Mouse (Mus musculus): ENCODE measurements around the gene Aqr. TPM values are rescaled to one million over a fixed set of nuclear protein-coding genes. Genes with fewer than 3 reads are reported as not detected.
A peak's percentile ranks its signal among the peaks of the same experiment; 100 is the strongest.

The Aqr gene
- polyA plus RNA-seq, 1 experiment from 2014 or later: 44.9 TPM

DNA sequence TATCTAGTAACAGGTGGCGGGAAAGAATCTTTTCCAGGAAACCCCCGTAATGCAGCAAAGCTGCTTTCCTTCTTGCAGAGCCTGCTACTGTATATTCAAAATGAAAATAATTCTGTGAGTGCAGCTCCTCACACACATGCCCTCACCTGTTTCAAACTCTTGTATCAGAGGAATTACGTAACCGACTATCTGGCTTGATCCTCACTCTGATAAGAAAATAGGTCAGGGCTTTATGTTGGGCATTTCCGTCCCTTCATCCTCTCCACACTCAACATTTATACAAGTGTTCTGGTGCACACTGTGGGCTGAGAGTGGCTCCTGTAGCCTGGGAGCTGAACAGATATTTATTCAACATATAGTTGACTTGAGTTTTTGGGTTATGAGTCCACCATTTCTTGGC is 87.7 kb downstream of the Aqr start:
- Histone ChIP-seq H3K4me1 (ENCODE audit: control insufficient read depth, insufficient read depth, low read length) (no peaks in the 10 kb centered on the region), H3K4me3 (ENCODE audit: low read depth, low read length) (no peak overlapping the region), H3K36me3 (ENCODE audit: control insufficient read depth, insufficient read depth, low read length) (peaks cover 52% of the 10 kb centered on the region), H3K9me3 (ENCODE audit: control insufficient read depth, low read length) (no peaks in the 10 kb centered on the region), H3K4me2 (ENCODE audit: low read depth, low read length) (no peak overlapping the region), H3K9ac (ENCODE audit: low read depth, low read length) (no peak overlapping the region), H3K27ac (replicated peaks; ENCODE audit: low read depth, low read length) (no peak overlapping the region), H3K27me3 (replicated peaks; ENCODE audit: control insufficient read depth, insufficient read depth, low read length) (no peaks in the 10 kb centered on the region)
- 91% methylated on average over 5 of the region's 5 CpGs for WGBS
- no peak for DNase-seq (ENCODE audit: low spot score)
- no peak for ATAC-seq (ENCODE audit: low read depth)

DNA sequence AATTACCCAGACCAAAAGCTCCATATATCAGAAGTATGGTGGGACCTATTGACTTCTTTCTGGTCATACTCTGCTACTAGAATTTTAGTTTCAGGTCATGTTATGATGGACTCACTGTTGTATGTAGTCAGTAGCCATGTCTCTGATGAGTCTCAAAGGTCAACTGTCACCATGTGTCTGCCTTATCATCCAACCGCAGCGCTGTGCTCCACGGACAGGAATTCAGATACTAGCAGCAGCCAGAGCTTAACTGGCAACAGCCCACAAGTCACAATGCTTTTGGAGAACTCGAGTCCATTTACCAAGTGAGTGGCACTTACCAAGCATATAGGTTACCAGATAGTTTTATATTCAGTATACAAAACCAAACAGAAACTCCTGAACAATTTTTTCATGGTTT is 89.2 kb downstream of the Aqr start:
- no peaks in the 10 kb centered on the region for H3K27me3 ChIP-seq (replicated peaks; ENCODE audit: control insufficient read depth, insufficient read depth, low read length)
- DNase-seq (ENCODE audit: low spot score): no peak
- no peak overlapping the region for H3K27ac ChIP-seq (replicated peaks; ENCODE audit: low read depth, low read length)
- peaks cover 41% of the 10 kb centered on the region for H3K36me3 ChIP-seq (ENCODE audit: control insufficient read depth, insufficient read depth, low read length)
- no peak for ATAC-seq (ENCODE audit: low read depth)
- no peaks in the 10 kb centered on the region for H3K9me3 ChIP-seq (ENCODE audit: control insufficient read depth, low read length)
- WGBS: 94% methylated on average over 4 of the region's 4 CpGs
- H3K4me1 ChIP-seq (ENCODE audit: control insufficient read depth, insufficient read depth, low read length): no peaks in the 10 kb centered on the region
- H3K4me3 ChIP-seq (ENCODE audit: low read depth, low read length): no peak overlapping the region
- H3K4me2 ChIP-seq (ENCODE audit: low read depth, low read length): no peak overlapping the region
- H3K9ac ChIP-seq (ENCODE audit: low read depth, low read length): no peak overlapping the region

DNA sequence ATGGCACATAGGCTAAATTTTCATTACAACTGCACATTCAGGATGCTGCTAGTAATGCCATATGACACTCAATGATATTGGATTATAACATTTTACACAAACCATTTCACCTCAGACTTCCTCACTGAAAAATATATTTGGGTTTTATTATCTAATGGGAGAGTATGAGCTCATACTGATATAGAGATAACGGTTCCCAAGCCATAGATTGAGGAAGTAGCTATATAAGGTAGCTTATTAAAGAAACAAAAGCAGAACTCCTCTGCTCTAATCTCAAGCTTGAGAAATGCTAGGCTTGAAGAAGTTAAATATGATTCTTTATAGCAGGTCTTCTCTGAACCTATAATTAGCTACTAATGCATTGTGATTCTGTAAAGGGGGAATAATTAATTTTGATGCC is 90.3 kb downstream of the Aqr start:
- WGBS: 87% methylated on average over 1 of the region's 1 CpGs
- no peak overlapping the region for H3K4me3 ChIP-seq (ENCODE audit: low read depth, low read length)
- ATAC-seq (ENCODE audit: low read depth): no peak
- DNase-seq (ENCODE audit: low spot score): no peak
- peaks cover 31% of the 10 kb centered on the region for H3K36me3 ChIP-seq (ENCODE audit: control insufficient read depth, insufficient read depth, low read length)
- H3K4me2 ChIP-seq (ENCODE audit: low read depth, low read length): no peak overlapping the region
- no peaks in the 10 kb centered on the region for H3K9me3 ChIP-seq (ENCODE audit: control insufficient read depth, low read length)
- H3K4me1 ChIP-seq (ENCODE audit: control insufficient read depth, insufficient read depth, low read length): no peaks in the 10 kb centered on the region
- H3K27ac ChIP-seq (replicated peaks; ENCODE audit: low read depth, low read length): no peak overlapping the region
- H3K9ac ChIP-seq (ENCODE audit: low read depth, low read length): no peak overlapping the region
- no peaks in the 10 kb centered on the region for H3K27me3 ChIP-seq (replicated peaks; ENCODE audit: control insufficient read depth, insufficient read depth, low read length)

DNA sequence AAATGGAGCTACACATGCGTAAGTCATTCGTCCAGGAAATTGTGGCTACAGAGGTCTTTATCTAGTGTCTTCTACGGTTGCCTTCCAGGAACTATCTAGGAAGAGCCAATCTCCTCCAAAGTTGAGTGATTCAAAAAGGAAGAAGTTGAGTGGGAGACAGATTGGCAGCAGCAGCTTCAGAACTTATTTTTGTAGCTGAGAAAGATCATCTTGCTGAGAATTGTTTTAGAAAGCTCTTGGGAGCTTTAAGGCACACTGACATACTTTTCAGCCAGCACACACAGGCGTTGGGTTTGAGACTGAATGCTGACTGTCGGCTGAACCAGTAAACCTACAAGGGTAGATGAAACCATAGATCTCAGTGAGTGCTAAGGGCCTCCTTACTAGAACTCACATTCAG is 91.5 kb downstream of the Aqr start:
- Histone ChIP-seq H3K27ac (replicated peaks; ENCODE audit: low read depth, low read length) (no peak overlapping the region), H3K27me3 (replicated peaks; ENCODE audit: control insufficient read depth, insufficient read depth, low read length) (no peaks in the 10 kb centered on the region), H3K4me1 (ENCODE audit: control insufficient read depth, insufficient read depth, low read length) (no peaks in the 10 kb centered on the region), H3K4me3 (ENCODE audit: low read depth, low read length) (no peak overlapping the region), H3K36me3 (ENCODE audit: control insufficient read depth, insufficient read depth, low read length) (peaks cover 20% of the 10 kb centered on the region), H3K9ac (ENCODE audit: low read depth, low read length) (no peak overlapping the region), H3K4me2 (ENCODE audit: low read depth, low read length) (no peak overlapping the region), H3K9me3 (ENCODE audit: control insufficient read depth, low read length) (no peaks in the 10 kb centered on the region)
- WGBS: 83% methylated on average over 5 of the region's 5 CpGs
- ATAC-seq (ENCODE audit: low read depth) (no peak), DNase-seq (ENCODE audit: low spot score) (no peak)

DNA sequence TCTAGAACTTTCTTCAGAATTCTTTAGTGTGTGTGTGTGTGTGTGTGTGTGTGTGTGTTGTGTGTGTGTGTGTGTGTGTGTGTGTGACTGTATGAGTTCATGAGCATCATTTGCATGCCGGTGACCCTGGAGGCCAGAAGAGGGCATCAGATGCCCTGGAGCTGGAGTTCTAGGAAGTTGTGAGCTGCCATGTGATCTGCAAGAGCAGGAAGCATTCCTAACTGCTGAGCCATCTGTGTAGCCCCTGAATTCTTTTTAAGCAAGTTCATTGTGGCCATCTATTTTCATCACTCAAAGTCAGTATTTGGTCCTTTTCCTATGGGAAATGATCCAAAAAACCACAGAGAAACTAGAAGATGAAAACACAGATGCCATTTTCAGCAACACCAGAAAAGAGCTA is 92.1 kb downstream of the Aqr start:
- H3K27ac ChIP-seq (replicated peaks; ENCODE audit: low read depth, low read length): no peak overlapping the region
- DNase-seq (ENCODE audit: low spot score) (no peak), ATAC-seq (ENCODE audit: low read depth) (no peak)
- WGBS: 95% methylated on average over 1 of the region's 1 CpGs
- H3K4me3 ChIP-seq (ENCODE audit: low read depth, low read length): no peak overlapping the region
- peaks cover 13% of the 10 kb centered on the region for H3K36me3 ChIP-seq (ENCODE audit: control insufficient read depth, insufficient read depth, low read length)
- no peak overlapping the region for H3K9ac ChIP-seq (ENCODE audit: low read depth, low read length)
- H3K4me1 ChIP-seq (ENCODE audit: control insufficient read depth, insufficient read depth, low read length): no peaks in the 10 kb centered on the region
- no peaks in the 10 kb centered on the region for H3K27me3 ChIP-seq (replicated peaks; ENCODE audit: control insufficient read depth, insufficient read depth, low read length)
- H3K9me3 ChIP-seq (ENCODE audit: control insufficient read depth, low read length): no peaks in the 10 kb centered on the region
- H3K4me2 ChIP-seq (ENCODE audit: low read depth, low read length): no peak overlapping the region

DNA sequence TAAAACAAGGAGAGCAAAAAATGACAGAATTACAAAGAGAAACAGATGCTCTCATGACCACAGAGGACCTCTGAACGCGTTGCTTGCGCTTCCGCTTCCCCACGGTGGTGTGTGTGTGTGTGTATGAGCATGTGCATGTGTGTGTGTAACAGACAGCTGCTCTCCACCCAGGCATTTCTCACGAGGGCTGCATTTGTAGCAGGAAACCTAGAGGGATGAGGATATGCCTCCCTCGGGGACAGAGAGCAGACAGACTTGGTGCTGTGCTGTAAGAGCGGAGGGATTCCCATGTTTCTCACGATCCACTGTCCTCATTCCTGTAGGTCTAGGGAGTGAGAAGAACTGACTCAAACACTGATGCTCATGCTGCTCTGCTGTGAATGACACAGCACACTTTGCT is 93.2 kb downstream of the Aqr start:
- 0 out of 2 replicates have a peak, but pooled peaks cover 4% of the 10 kb centered on the region for H3K36me3 ChIP-seq (ENCODE audit: control insufficient read depth, insufficient read depth, low read length)
- no peak overlapping the region for H3K9ac ChIP-seq (ENCODE audit: low read depth, low read length)
- H3K4me1 ChIP-seq (ENCODE audit: control insufficient read depth, insufficient read depth, low read length): no peaks in the 10 kb centered on the region
- no peaks in the 10 kb centered on the region for H3K27me3 ChIP-seq (replicated peaks; ENCODE audit: control insufficient read depth, insufficient read depth, low read length)
- no peaks in the 10 kb centered on the region for H3K9me3 ChIP-seq (ENCODE audit: control insufficient read depth, low read length)
- no peak overlapping the region for H3K27ac ChIP-seq (replicated peaks; ENCODE audit: low read depth, low read length)
- no peak overlapping the region for H3K4me3 ChIP-seq (ENCODE audit: low read depth, low read length)
- 60% methylated on average over 9 of the region's 9 CpGs for WGBS
- ATAC-seq (ENCODE audit: low read depth) (peak; percentile 65; the same call in 1 of the 2 replicates), DNase-seq (ENCODE audit: low spot score) (peak; percentile 41)
- no peak overlapping the region for H3K4me2 ChIP-seq (ENCODE audit: low read depth, low read length)

DNA sequence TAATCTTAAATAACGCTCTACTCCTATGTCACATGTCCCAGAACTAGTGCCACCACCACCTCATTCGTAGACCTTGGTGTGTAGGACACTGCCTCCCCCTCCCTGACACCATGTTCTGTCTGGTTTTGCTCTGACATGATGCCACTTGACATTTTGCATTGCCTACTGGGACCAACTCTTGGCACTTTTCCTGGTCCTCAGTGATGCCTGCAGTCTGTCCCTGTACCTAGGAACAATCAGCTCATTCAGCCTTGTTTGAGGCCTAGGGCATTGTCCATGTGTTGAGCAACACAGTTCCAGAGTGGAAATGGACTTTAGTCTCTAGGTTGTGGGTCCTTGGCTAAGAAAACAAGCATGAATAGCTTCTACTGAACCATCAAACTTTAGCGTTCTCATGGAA is 97.0 kb downstream of the Aqr start:
- no peak overlapping the region for H3K4me3 ChIP-seq (ENCODE audit: low read depth, low read length)
- H3K27me3 ChIP-seq (replicated peaks; ENCODE audit: control insufficient read depth, insufficient read depth, low read length): no peaks in the 10 kb centered on the region
- no peaks in the 10 kb centered on the region for H3K9me3 ChIP-seq (ENCODE audit: control insufficient read depth, low read length)
- DNase-seq (ENCODE audit: low spot score): no peak
- H3K36me3 ChIP-seq (ENCODE audit: control insufficient read depth, insufficient read depth, low read length): no peaks in the 10 kb centered on the region
- H3K9ac ChIP-seq (ENCODE audit: low read depth, low read length): no peak overlapping the region
- H3K27ac ChIP-seq (replicated peaks; ENCODE audit: low read depth, low read length): no peak overlapping the region
- no peak overlapping the region for H3K4me2 ChIP-seq (ENCODE audit: low read depth, low read length)
- no peak for ATAC-seq (ENCODE audit: low read depth)
- no peaks in the 10 kb centered on the region for H3K4me1 ChIP-seq (ENCODE audit: control insufficient read depth, insufficient read depth, low read length)
- WGBS: 80% methylated on average over 3 of the region's 3 CpGs

DNA sequence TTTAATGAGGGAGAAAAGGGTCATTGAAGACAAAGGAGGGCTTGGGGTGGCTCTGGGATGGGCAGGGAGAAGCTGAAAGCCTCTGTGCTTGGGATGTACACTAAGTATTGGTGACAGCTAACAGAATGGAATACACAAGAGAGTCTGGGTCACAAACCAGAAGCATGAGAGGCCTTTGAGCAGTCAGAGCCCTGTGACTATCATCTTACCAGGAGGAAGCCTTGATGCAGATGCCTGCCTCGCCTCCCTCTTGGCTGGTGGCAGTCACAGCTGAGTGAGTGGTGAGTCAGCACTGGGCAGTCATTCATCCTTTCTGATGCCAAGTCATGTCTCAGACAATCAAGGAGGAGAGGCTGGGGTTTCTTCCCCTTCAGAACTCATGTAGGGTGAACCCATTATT is 99.6 kb downstream of the Aqr start:
- H3K4me3 ChIP-seq (ENCODE audit: low read depth, low read length): no peak overlapping the region
- no peaks in the 10 kb centered on the region for H3K27me3 ChIP-seq (replicated peaks; ENCODE audit: control insufficient read depth, insufficient read depth, low read length)
- WGBS: 56% methylated on average over 1 of the region's 1 CpGs
- H3K4me2 ChIP-seq (ENCODE audit: low read depth, low read length): no peak overlapping the region
- no peaks in the 10 kb centered on the region for H3K36me3 ChIP-seq (ENCODE audit: control insufficient read depth, insufficient read depth, low read length)
- H3K9me3 ChIP-seq (ENCODE audit: control insufficient read depth, low read length): no peaks in the 10 kb centered on the region
- H3K9ac ChIP-seq (ENCODE audit: low read depth, low read length): no peak overlapping the region
- H3K27ac ChIP-seq (replicated peaks; ENCODE audit: low read depth, low read length): no peak overlapping the region
- no peaks in the 10 kb centered on the region for H3K4me1 ChIP-seq (ENCODE audit: control insufficient read depth, insufficient read depth, low read length)
- DNase-seq (ENCODE audit: low spot score): no peak
- ATAC-seq (ENCODE audit: low read depth): no peak

DNA sequence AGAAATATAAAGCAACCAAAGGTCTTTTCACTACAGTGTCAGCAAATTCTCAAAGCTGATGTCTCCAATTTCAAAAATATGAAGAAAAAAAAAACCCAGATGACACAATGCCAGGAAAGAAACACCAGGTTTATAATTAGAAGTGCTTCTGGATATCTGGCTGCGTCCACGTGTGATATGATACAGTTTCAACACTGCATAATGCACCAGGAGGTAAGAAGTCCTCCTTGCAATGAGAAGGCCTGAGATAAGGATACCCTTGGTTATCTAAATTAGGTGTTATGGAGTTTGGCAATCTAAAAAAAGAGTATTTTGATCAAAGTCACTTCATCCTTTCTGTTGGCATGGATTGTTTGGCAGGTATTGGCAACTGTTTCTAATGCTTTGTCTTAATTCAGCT is 114.9 kb downstream of the Aqr start:
- Histone ChIP-seq H3K36me3 (ENCODE audit: control insufficient read depth, insufficient read depth, low read length) (no peaks in the 10 kb centered on the region), H3K27me3 (replicated peaks; ENCODE audit: control insufficient read depth, insufficient read depth, low read length) (no peaks in the 10 kb centered on the region), H3K4me3 (ENCODE audit: low read depth, low read length) (no peak overlapping the region), H3K27ac (replicated peaks; ENCODE audit: low read depth, low read length) (no peak overlapping the region), H3K4me2 (ENCODE audit: low read depth, low read length) (no peak overlapping the region), H3K9me3 (ENCODE audit: control insufficient read depth, low read length) (no peaks in the 10 kb centered on the region), H3K9ac (ENCODE audit: low read depth, low read length) (no peak overlapping the region), H3K4me1 (ENCODE audit: control insufficient read depth, insufficient read depth, low read length) (no peaks in the 10 kb centered on the region)
- no peak for ATAC-seq (ENCODE audit: low read depth)
- DNase-seq (ENCODE audit: low spot score): no peak
- WGBS: 83% methylated on average over 2 of the region's 2 CpGs

Data from embryonic facial prominence, embryonic 14.5 days (tissue).